Mouse (Mus musculus) CH12.LX (cell line): ENCODE measurements around the gene Igfals. TPM values are rescaled to one million over a fixed set of nuclear protein-coding genes. Genes with fewer than 3 reads are reported as not detected.

Source experiments
- DNase-seq: peaks from one replicate; pipeline ENCODE4 v3.0.0-alpha.2; 2013; ENCODE audit errors: extremely low read depth
- H3K27ac ChIP-seq: 2 replicates; pipeline ENCODE4 v1.5.1; 2012; ENCODE audit warnings: low read depth, mild to moderate bottlenecking, control low read depth, moderate library complexity; ENCODE audit not compliant: insufficient read depth
- H3K27me3 ChIP-seq: replicated peaks from 2 replicates; pipeline ENCODE3; 2012; ENCODE audit warnings: inconsistent platforms
- H3K36me3 ChIP-seq, 2 experiments: replicated peaks in 1 of 2; 2 replicates each; pipeline versions ENCODE3 to v1.6.1; 2012; ENCODE audit warnings: inconsistent platforms in 1 of 2, low read length in 1 of 2, mild to moderate bottlenecking in 1 of 2, mixed read lengths in 1 of 2, moderate library complexity in 1 of 2; ENCODE audit not compliant: control insufficient read depth in 1 of 2, insufficient read depth in 1 of 2
- H3K4me1 ChIP-seq, 2 experiments: 2 replicates each; pipeline ENCODE4 v1.6.1; 2012; ENCODE audit warnings: inconsistent platforms in 1 of 2, moderate library complexity in 1 of 2; ENCODE audit not compliant: insufficient read depth in 2 of 2, control insufficient read depth in 1 of 2
- H3K4me2 ChIP-seq: 2 replicates; pipeline ENCODE4 v1.6.1; 2012; ENCODE audit warnings: low read depth, mild to moderate bottlenecking, control low read depth; ENCODE audit not compliant: poor library complexity, insufficient read depth, severe bottlenecking
- H3K4me3 ChIP-seq, 3 experiments: fragments of 150-350 bp in 1 of 3; sonication (generic) in 1 of 3; replicated peaks in 1 of 3; 2 replicates each; pipeline versions ENCODE3 to v1.5.1; 2011 to 2012; ENCODE audit warnings: low read depth in 2 of 3, low read length in 2 of 3, mild to moderate bottlenecking in 2 of 3, moderate library complexity in 2 of 3, control low read depth in 1 of 3, improper control_type of control experiment in 1 of 3, inconsistent platforms in 1 of 3, mixed read lengths in 1 of 3; ENCODE audit not compliant: poor library complexity in 1 of 3
- H3K79me2 ChIP-seq: replicated peaks from 2 replicates; pipeline ENCODE4 v1.6.1; 2012; ENCODE audit warnings: mild to moderate bottlenecking, moderate library complexity; ENCODE audit not compliant: control insufficient read depth, poor library complexity, insufficient read depth, severe bottlenecking; ENCODE audit errors: extremely low read depth
- H3K9ac ChIP-seq: 2 replicates; pipeline ENCODE4 v1.6.1; 2012; ENCODE audit warnings: low read depth, mild to moderate bottlenecking, control low read depth, moderate library complexity; ENCODE audit not compliant: insufficient read depth
- H3K9me3 ChIP-seq: replicated peaks from 2 replicates; pipeline ENCODE3; 2012; ENCODE audit warnings: low read length, inconsistent platforms, mixed read lengths
- BHLHE40 ChIP-seq: IDR thresholded peaks from 2 replicates; pipeline ENCODE4 v1.6.1; 2011; ENCODE audit warnings: mild to moderate bottlenecking, low read depth, low read length, improper control_type of control experiment
- CHD1 ChIP-seq: IDR thresholded peaks from 2 replicates; pipeline ENCODE4 v1.6.1; 2012; ENCODE audit warnings: low read depth, low read length, improper control_type of control experiment, inconsistent platforms
- CHD2 ChIP-seq: IDR thresholded peaks from 2 replicates; pipeline ENCODE4 v1.6.1; 2011; ENCODE audit warnings: low read length, improper control_type of control experiment
- E2F4 ChIP-seq: IDR thresholded peaks from 2 replicates; pipeline ENCODE4 v1.6.1; 2011; ENCODE audit warnings: low read depth, low read length, improper control_type of control experiment; ENCODE audit not compliant: insufficient replicate concordance
- ELF1 ChIP-seq: IDR thresholded peaks from 2 replicates; pipeline ENCODE4 v1.6.1; 2014; ENCODE audit warnings: low read depth, mild to moderate bottlenecking, inconsistent platforms, low read length, improper control_type of control experiment
- EP300 ChIP-seq: IDR thresholded peaks from 2 replicates; pipeline ENCODE4 v1.6.1; 2011; ENCODE audit warnings: low read length, improper control_type of control experiment
- GABPA ChIP-seq: IDR thresholded peaks from 2 replicates; pipeline ENCODE4 v1.6.1; 2012; ENCODE audit warnings: low read depth, low read length, improper control_type of control experiment, inconsistent platforms; ENCODE audit not compliant: insufficient replicate concordance
- HCFC1 ChIP-seq: IDR thresholded peaks from 2 replicates; pipeline ENCODE4 v1.6.1; 2012; ENCODE audit warnings: low read depth, mild to moderate bottlenecking, inconsistent platforms, low read length, improper control_type of control experiment
- IRF4 ChIP-seq: IDR thresholded peaks from 2 replicates; pipeline ENCODE4 v1.6.1; 2014; ENCODE audit warnings: low read depth, mild to moderate bottlenecking, inconsistent platforms, low read length, improper control_type of control experiment
- JUN ChIP-seq: IDR thresholded peaks from 2 replicates; pipeline ENCODE4 v1.6.1; 2011; ENCODE audit warnings: low read depth, mild to moderate bottlenecking, low read length, improper control_type of control experiment, moderate library complexity; ENCODE audit not compliant: insufficient read depth
- MAFK ChIP-seq: IDR thresholded peaks from 2 replicates; pipeline ENCODE4 v1.6.1; 2011; ENCODE audit warnings: low read length, improper control_type of control experiment; ENCODE audit not compliant: insufficient replicate concordance
- MAX ChIP-seq: IDR thresholded peaks from 2 replicates; pipeline ENCODE4 v1.6.1; 2011; ENCODE audit warnings: low read length, improper control_type of control experiment
- MAZ ChIP-seq: IDR thresholded peaks from 2 replicates; pipeline ENCODE4 v1.6.1; 2012; ENCODE audit warnings: low read depth, mild to moderate bottlenecking, inconsistent platforms, low read length, improper control_type of control experiment, moderate library complexity
- MEF2A ChIP-seq: IDR thresholded peaks from 2 replicates; pipeline ENCODE4 v1.6.1; 2014; ENCODE audit warnings: low read depth, mild to moderate bottlenecking, inconsistent platforms, low read length, improper control_type of control experiment, borderline replicate concordance
- MYC ChIP-seq: IDR thresholded peaks from 2 replicates; pipeline ENCODE4 v1.6.1; 2011; ENCODE audit warnings: low read depth, mild to moderate bottlenecking, improper control_type of control experiment, low read length
- POLR2A ChIP-seq: IDR thresholded peaks from 2 replicates; pipeline ENCODE4 v1.6.1; 2011; ENCODE audit warnings: low read depth, mild to moderate bottlenecking, improper control_type of control experiment, low read length
- POLR2AphosphoS2 ChIP-seq: IDR thresholded peaks from 2 replicates; pipeline ENCODE4 v1.6.1; 2011; ENCODE audit warnings: low read depth, low read length, improper control_type of control experiment
- RAD21 ChIP-seq: IDR thresholded peaks from 2 replicates; pipeline ENCODE4 v1.6.1; 2011; ENCODE audit warnings: low read depth, mild to moderate bottlenecking, low read length, improper control_type of control experiment, moderate library complexity
- RCOR1 ChIP-seq: conservative IDR thresholded peaks from 2 replicates; pipeline ENCODE4 v1.6.1; 2012; ENCODE audit warnings: low read depth, mild to moderate bottlenecking, inconsistent platforms, low read length, improper control_type of control experiment
- SIN3A ChIP-seq: IDR thresholded peaks from 2 replicates; pipeline ENCODE4 v1.6.1; 2012; ENCODE audit warnings: low read length, improper control_type of control experiment, inconsistent platforms
- SMC3 ChIP-seq: IDR thresholded peaks from 2 replicates; pipeline ENCODE4 v1.6.1; 2011; ENCODE audit warnings: low read depth, low read length, improper control_type of control experiment
- TBP ChIP-seq: conservative IDR thresholded peaks from 2 replicates; pipeline ENCODE4 v1.6.1; 2011; ENCODE audit warnings: low read depth, low read length, improper control_type of control experiment
- TCF12 ChIP-seq: IDR thresholded peaks from 2 replicates; pipeline ENCODE4 v1.6.1; 2014; ENCODE audit warnings: low read depth, mild to moderate bottlenecking, inconsistent platforms, low read length, improper control_type of control experiment
- UBTF ChIP-seq: IDR thresholded peaks from 2 replicates; pipeline ENCODE4 v1.6.1; 2012; ENCODE audit warnings: low read depth, mild to moderate bottlenecking, inconsistent platforms, low read length, improper control_type of control experiment, moderate library complexity
- USF1 ChIP-seq: IDR thresholded peaks from 2 replicates; pipeline ENCODE4 v1.6.1; 2014; ENCODE audit warnings: low read depth, mild to moderate bottlenecking, inconsistent platforms, low read length, improper control_type of control experiment
- USF2 ChIP-seq: conservative IDR thresholded peaks from 2 replicates; pipeline ENCODE4 v1.6.1; 2011; ENCODE audit warnings: low read depth, low read length, improper control_type of control experiment
- ZC3H11A ChIP-seq: IDR thresholded peaks from 2 replicates; pipeline ENCODE4 v1.6.1; 2012; ENCODE audit warnings: low read depth, mild to moderate bottlenecking, inconsistent platforms, low read length, improper control_type of control experiment
- ZKSCAN1 ChIP-seq: IDR thresholded peaks from 2 replicates; pipeline ENCODE4 v1.6.1; 2012; ENCODE audit warnings: low read depth, inconsistent platforms, low read length, improper control_type of control experiment, borderline replicate concordance
- ZMIZ1 ChIP-seq: IDR thresholded peaks from 2 replicates; pipeline ENCODE4 v1.6.1; 2012; ENCODE audit warnings: low read depth, mild to moderate bottlenecking, inconsistent platforms, low read length, improper control_type of control experiment
- dilution Hi-C: fragments of 300-500 bp; cut with MboI; formaldehyde crosslinking; loops from 2 replicates; pipeline ENCODE4 v1.14.3; 2020; ENCODE audit warnings: low sequenced_read_pairs; ENCODE audit not compliant: extremely low pct_unique_long_range_greater_than_20kb, extremely low pct_ligation_motif_present
- in situ Hi-C: fragments of 300-500 bp; cut with MboI; formaldehyde crosslinking; loops from 3 replicates; pipeline ENCODE4 v1.14.3; 2019; ENCODE audit warnings: low sequenced_read_pairs, low pct_ligation_motif_present, low pct_unique_long_range_greater_than_20kb, mixed read lengths
- polyA plus RNA-seq: library from polyadenylated mRNA; unstranded; fragments of >175 nt; gene quantifications from 2 replicates; pipeline ENCODE4 v1.2.1, GENCODE M21; 2012; ENCODE audit warnings: low read depth; ENCODE audit not compliant: insufficient read length
- total RNA-seq, 2 experiments: library from RNA; depleted of rRNA; stranded (reverse); fragments of 300-350 nt in 1 of 2; fragments of >200 nt in 1 of 2; gene quantifications; 2 replicates each; pipeline ENCODE4 v1.2.3; 2012 to 2014

Gene Igfals
- total and polyA plus RNA-seq, 3 experiments: 5.0 to 9.8 (median 6.3) TPM

GRCm38 (mm10) chr17:24851381-24852125 lies 14.2 kb upstream of the Igfals start:
- H3K9ac ChIP-seq: peak overlapping the region; percentile 60; the same call in 1 of the 2 replicates
- no peaks in the 10 kb centered on the region; the same call in 1 of the 2 replicates for H3K79me2 ChIP-seq
- peaks cover 12 to 21% of the 10 kb centered on the region in 2 experiments for H3K36me3 ChIP-seq
- no peak overlapping the region for H3K27ac ChIP-seq
- peaks cover 14 to 37% of the 10 kb centered on the region in 2 experiments for H3K4me1 ChIP-seq
- in situ Hi-C loops: loop anchor here (5.0 kb wide), 1 partner anchor 36 kb away; the partner anchor contains the start of genes Nubp2 and Spsb3
- dilution Hi-C loops: no loop called here
- H3K4me2 ChIP-seq: peak overlapping the region; percentile 59
- TF ChIP-seq GABPA (no peak), E2F4 (no peak)
- DNase-seq: no peak
- no peaks in the 10 kb centered on the region for H3K9me3 ChIP-seq
- H3K4me3 ChIP-seq: peak overlapping the region in 2 of 3 experiments; percentile 64 to 74
- peaks cover 10% of the 10 kb centered on the region for H3K27me3 ChIP-seq

DNA sequence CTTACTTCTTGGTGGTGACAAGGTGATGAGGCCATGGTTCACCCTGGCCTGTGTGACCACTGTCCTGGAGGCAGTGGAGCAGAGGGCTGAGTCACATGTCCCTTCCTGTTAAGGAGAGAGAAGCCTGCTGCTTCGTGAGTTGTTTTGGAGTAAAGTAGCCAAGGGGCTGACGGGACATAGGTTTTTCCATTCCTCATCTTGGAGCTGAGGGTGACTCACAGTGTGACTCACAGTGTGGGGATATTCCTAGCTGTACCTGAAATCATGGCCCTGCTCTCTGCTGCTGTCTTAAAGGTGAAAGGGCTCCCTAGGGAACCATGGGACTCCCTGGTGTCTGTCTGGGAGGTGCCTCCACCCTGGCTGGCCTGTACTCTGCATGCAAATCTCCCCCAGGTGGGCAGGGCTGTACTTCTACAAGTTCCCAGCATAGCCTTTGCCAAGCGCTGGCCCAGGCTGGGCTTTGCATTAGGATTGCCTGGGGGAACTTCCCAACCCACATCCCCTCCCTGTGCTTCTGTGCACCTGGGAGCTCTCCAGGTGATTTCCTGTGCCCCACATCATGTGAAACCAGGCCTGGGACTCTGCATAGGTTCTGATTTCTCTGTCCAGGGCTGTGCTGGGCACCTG lies 9.8 kb upstream of the Igfals start:
- dilution Hi-C loops (no loop called here), in situ Hi-C loops (no loop called here)
- Histone ChIP-seq H3K79me2 (no peaks in the 10 kb centered on the region; the same call in 1 of the 2 replicates), H3K4me1 (peaks cover 16 to 56% of the 10 kb centered on the region in 2 experiments), H3K4me3 (no peak overlapping the region), H3K27ac (peak overlapping the region; percentile 12), H3K9me3 (no peaks in the 10 kb centered on the region), H3K4me2 (no peak overlapping the region; the same call in 1 of the 2 replicates), H3K36me3 (peaks cover 27 to 47% of the 10 kb centered on the region in 2 experiments), H3K9ac (no peak overlapping the region), H3K27me3 (peaks cover 7% of the 10 kb centered on the region)
- DNase-seq: peak; percentile 69
- TF ChIP-seq ZC3H11A (no peak), IRF4 (peak; percentile 61), CHD1 (no peak), SIN3A (no peak), USF2 (no peak), MYC (0 out of 2 replicates have a peak, but pooled peaks have one; percentile 9), EP300 (peak; percentile 31; the same call in 1 of the 2 replicates), USF1 (0 out of 2 replicates have a peak, but pooled peaks have one; percentile 4), UBTF (no peak), JUN (no peak; the same call in 1 of the 2 replicates), TBP (no peak), BHLHE40 (peak; percentile 8; the same call in 1 of the 2 replicates), SMC3 (no peak), MEF2A (peak; percentile 18; the same call in 1 of the 2 replicates), HCFC1 (no peak), ELF1 (no peak), MAZ (no peak), TCF12 (no peak), ZKSCAN1 (no peak), GABPA (no peak), MAX (no peak), POLR2AphosphoS2 (no peak), CHD2 (no peak), POLR2A (no peak), MAFK (no peak), RAD21 (no peak), ZMIZ1 (no peak), RCOR1 (no peak), E2F4 (no peak)
